Mouse (Mus musculus): ENCODE measurements around the gene Cklf.
"Not testable (repeated sequence)": the region's sequence is repeated elsewhere in the genome, so short reads cannot be mapped to it uniquely, and the experiment has no call there.

The Cklf gene

DNA sequence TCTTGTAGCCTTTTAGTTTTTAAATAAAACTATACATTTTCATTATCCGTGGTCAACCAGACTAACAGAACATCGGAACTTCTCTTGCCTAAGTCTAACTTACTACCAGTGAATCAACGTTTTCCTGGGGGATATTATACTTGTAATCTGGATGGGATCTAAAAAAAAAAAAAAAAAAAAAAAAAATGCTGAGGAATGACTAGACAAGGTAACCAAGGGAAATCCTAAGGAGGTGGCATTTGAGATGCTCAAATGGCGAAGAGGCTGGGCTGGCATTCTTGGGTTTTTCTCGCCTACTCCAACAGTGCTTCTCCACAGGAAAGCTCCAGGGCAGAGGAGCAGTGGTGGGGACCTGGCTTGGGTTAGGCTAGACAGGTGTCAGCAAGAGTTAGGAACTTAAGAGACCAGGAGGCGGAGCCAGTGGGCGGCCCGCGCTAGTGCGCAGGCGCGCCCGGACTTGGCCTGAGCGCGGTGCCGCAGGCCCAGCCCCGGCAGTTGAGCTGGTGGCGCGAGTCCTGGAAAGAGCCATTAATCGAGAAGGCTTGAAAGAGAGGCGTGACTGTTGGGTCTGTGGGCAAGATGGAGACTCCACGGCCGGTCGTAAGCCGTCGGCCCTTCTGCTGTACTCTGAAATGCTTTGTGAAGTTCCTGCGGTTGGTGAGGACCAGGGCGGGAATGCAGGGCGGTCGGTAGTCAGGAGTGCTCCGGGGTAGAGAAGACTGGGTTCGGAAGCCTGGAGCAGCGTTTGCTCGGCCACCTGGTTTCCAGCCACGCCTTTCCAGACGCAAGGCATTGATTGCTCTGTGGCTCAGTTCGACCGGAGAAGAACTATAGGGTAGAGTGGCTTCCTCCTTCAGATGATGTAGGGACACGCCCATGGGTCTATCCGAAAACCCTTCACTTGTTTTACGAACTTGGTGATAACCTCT lies at the start of gene Cklf:
TSS of gene Cklf (plus strand) at position 423 of the 929 bp plus-strand sequence.
- peak; percentile 95 for DNase-seq

DNA sequence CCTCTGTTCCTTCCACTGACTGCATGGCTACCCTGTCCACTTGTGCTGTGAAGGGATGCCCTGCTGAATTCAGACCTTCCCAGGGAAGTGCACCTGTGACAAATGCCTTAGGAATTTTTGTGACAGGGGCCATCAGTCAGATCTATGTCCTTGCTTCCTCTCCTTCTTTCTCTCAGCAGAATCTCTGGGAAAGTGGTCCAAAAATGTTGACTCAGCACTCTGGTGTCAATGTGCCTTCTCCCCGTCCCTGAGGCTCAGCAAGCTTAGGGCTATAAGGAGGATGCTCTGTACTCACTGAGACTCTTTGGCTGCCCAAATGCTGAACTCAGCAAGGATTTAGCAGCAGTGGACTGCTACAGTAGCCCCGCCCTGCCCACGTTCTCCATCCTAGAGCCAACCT lies 49.0 kb upstream of the Cklf start:
- no peak for DNase-seq

DNA sequence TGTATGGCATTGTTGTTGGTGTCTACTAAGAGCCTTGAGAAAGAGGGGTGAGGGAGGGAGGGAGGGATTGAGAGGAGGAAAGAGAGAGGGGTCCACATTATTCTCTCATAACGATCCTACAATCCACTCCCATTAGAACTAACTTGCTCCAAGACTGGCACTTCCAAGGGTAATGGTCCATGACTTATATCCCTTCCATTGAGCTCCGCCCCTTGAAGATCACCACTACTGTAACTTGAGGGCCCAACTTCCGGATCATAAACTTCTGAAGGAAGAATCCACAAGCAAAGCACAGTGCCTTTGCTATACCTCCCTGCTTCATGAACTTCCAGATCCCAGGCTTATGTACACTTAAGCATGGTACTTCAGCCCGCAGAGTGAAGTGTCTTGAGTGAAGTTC lies 48.3 kb upstream of the Cklf start:
- no peak for DNase-seq

DNA sequence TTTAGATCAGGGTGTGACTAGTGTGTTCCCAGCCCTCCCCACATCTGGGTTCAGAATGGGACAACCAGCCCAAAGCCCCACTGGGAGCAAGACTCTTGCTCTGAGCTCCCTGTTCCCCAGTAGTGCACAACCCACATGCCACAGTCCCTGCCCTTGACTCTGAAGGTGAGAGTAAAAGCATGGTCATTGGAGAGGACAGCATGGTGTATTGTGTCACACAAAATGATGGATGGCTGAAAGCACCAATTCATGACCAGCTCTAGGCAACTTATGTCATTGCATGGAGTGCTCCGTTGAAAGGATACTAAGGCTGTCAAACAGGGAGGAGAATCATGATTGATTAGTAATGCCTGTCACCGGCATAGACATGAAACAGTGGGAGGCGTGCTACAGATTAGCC lies 45.4 kb upstream of the Cklf start:
- no peak for DNase-seq

DNA sequence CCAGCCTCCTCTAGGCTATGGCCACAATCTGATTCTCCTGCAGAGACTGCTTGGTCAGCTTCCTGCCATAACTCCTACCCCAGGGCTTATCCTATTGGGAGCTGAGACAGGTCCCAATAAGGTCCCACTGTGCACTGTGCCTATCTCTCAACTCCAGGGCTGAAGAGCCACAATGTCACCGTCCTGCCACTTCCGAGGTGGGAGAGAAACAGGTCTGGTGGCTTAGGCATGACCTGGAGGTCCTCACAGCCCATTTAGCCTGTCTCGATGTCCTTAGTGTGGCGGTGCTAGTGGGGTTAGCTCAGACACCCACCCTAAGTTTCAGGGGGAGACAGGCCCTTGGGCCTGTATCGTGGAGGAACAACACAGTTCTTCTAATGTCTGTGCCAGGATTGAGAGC lies 33.1 kb upstream of the Cklf start:
- DNase-seq: no peak

DNA sequence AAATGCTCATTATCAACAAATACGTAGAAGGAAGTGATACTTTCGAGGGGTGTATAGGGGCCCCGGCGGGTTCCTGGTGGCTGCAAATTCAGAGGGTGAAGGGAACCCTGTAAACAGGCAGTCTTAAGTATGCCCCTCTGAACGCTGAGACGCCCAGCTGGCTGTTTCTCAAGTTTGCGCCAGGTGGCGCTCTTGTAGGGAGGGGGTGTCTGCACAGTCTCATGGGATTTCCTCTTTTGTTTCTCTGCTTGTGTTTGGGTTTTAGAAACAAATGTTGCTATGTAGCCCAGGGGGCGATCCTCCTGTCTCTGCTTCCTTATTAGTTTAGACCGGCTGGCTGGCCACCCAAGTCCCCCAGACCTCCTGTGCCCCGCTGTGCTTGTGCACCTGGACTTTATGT lies 31.6 kb upstream of the Cklf start:
- peak; percentile 67 for DNase-seq

DNA sequence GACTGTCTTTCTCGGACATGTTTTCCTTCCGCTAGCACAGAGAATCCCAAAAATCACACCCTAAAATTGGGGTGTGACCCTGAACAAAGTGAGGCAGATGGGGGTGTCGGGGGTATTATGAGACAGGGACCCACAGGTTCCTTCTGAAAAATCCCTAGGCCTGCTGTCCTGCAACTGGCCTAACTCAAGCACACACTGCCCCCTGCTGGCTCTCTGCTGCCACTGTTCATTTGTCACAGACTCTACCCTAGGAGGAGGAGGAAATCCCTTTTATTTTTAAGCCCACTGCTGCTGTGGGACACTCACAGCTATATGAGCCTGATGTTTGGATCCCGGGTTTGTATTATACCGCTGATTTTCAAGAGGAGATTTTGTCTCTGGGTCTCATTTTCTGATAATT lies 30.9 kb upstream of the Cklf start:
- DNase-seq: peak; percentile 83

DNA sequence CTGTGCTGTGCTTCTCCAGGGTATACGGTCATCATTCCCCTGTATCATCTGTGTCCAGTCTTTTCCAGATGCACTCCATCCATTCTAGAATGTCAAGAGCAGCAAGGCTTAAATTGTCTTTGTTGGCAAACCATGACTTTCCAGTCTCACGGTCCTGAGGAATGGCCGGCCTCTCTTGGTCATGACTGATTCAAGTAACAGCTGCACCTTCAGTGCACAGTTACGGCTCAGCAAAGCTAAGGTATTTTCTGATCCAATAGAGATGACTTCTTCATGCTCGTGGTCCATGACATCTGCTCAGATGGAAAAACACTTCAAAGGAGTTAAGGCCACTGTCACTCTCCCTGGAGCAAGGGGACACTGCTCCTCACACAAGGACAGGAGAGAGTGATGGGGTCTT lies 23.6 kb upstream of the Cklf start:
- no peak for DNase-seq

DNA sequence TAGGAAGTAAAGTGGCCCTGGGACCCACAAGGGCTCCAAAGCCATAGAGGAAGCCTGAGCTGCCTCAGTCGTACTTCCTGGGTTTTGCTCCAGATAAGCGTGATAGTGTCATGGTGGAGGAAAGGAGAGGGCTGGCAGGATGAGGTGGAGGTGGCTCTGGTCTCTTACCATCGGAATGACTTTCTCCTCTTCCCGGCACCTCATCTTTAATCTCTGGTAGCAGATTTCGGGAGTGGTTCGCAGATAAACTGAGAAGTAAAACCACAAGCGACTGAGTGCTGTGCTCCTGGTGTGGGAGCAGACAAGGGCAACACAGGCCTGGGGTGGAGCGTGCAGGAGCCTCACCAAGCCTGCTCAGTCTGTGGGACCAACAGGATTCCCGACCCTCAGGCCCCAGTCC lies 20.3 kb upstream of the Cklf start:
- DNase-seq: no peak

DNA sequence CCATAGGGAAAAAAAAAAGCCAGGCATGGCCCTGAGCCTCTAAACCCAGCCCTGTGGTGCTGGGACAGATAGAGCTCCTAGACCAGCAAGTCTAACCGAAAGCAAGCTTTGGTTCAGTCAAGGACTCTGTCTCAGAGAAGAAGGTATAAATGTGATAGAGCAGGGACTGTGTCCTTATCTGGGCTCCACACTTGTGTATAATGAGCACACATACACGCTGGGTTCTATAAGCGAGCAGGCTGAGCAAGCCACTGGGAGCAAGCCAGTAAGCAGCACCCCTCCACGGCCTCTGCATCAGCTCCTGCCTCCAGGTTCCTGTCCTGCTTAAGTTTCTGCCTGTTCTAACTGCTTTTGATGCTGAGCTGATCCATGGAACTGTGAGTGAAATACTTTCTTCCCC lies 18.6 kb upstream of the Cklf start:
- DNase-seq: no peak

DNA sequence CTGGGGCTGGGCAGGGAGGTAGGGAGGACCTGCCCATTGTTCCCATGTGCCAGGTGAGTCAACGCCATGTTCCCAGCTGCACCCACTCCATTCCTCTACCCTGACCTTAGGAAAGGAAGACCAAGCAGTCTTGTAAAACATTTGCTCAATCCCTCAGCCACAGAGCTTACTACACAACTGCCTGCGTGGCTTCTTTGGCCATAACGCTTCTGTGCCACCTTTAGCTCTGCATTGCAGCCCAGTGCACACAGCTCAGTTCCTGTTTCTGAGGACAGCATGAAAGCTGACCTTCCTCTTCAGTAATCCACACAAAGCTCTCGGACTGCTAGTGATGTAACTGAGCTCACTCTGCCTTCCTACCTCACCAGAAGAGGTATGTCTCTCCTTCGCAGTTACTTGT lies 17.7 kb upstream of the Cklf start:
- DNase-seq: no peak

DNA sequence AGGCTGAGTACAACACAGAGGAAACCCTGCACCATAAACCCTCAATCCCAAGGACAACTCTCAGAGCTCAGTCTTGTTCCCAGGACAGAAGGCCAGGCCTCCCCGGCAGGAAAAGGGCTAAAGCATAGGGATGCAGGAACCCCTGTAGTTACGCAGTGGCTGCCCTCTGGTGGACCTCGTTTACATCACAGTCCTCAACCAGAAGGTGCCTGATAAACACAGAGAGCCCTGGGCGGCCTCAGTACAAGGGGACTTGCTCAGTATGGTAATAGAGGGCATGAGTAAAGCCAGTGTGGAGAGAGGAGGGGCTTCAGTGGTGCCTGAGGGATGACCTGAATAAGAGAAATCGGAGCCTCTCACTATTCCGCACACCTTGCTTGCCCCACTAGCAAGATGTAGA lies 16.1 kb upstream of the Cklf start:
- peak; percentile 56 for DNase-seq

DNA sequence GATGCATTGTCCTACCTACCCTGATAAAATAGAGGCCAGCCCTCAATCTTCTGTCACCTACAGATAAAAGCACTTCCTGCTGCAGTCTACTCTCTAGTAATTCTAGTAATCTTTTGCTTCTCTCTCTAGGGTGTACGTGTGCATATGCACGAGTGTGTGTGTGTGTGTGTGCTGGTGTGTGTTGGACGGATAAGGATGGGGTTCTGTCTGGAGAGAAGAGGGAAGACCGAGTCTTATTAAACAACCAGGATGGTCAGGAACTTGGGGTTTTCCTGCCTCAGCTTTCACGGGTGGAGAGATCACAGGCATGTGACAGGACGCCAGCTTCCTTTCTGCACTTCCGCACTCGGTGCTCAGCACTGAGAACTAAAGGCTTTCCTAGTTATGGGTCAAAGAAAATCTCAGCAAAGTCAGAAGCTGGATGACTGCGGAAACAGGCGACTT lies 11.2 kb upstream of the Cklf start:
- DNase-seq: no peak

DNA sequence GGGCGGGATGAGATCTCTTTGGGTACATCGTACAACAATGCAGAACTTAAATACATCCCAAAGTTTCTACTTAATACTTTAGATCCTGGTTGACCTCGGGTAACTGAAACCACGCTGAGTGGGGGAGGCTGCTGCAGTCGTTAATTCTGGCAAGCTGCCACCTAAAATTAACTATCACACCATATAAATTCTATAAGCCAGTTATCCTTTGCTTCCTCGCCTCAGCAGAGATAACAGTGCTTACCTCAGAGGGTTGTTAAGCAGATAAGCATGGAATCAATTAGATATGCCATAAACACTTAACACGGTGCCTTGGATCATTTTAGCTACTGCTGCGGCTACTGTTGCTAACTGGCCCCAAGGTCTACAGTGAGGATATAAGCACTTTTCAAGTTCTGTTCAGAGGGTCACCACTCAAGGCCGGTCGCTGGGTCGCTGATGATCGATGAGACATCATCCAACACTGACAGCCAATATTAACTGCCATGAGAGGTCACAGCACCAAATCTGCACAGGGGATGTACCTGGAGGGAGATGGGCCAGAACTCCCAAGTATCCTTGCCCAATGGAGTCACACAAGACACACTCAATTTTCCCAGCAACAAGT lies 8.5 kb upstream of the Cklf start:
- no peak for DNase-seq

DNA sequence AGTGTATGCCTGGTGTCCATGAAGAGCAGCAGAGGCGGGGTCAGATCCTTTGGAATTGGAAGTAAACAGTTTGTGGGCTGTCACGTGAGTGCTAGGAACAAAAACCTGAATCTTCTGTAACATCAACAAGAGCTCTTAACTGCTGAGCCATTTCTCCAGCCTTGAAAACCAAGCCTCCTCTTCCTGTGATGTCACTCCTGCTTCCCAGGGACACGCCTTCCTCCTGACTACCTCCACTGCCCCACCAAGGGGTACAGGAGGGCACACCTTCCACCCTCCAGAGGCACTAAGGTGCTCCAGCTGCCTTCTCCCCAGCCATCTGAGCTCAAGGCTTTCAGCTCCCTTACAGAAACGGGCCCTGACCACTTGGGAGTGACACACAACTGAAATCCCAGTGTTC lies 4.0 kb upstream of the Cklf start:
- DNase-seq: no peak

DNA sequence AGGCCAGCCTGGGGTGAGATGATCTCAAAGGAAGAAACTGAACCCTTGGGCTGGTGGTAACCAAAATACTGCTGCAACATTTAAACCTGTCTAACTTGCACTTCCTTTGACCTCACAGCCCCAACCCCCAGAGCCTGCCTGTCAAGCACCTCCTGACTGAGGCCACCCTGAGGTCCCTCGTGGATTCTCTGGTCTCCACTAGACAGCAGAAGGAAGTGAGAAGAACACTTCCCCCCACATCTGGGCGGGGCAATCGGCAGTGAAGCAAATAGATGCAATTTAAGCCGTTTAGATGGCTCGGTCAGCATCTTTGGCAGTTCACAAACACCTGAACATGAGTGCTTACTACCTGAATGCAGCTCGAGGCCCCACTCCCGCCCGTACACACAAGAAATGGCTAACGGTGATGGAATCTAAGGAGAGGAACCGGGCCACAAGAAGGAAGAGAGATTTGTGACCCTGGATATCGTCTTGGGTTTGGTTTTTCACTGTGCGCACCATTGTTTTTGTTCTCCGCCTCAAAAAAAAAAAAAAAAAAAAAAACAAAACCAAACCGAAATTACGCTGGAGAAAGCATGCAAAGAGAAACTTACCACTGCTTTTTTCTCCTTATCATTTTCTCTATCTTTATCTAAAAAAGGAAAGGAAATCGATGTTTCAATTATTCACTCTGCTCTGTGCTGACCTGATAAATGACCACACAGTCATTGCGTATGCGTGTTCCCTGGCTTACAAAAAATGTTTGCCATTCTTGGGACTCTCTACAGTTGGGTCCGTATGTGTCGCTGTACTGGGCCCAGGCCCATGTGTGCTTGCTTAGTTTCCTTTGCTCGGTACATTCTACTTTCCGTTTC lies 3.4 kb upstream of the Cklf start:
- no peak for DNase-seq

DNA sequence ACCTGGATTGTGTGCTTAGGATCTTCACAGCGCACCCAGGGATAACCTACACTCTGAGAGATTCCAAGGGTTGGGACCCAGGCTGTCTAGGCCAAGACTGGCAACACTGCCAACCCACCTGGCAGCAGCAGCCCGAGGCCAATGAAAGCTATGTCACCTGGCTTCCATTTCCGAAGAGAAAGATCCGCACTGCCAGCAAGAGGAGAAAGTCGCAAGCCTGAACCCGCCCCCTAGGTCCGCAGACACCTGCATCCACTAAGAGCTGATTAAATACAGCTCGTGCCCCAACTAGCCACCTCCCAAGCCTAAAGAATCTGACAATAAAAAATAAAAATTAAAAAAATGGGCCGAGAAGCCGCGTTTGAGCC lies 2.8 kb upstream of the Cklf start:
- no peak for DNase-seq

DNA sequence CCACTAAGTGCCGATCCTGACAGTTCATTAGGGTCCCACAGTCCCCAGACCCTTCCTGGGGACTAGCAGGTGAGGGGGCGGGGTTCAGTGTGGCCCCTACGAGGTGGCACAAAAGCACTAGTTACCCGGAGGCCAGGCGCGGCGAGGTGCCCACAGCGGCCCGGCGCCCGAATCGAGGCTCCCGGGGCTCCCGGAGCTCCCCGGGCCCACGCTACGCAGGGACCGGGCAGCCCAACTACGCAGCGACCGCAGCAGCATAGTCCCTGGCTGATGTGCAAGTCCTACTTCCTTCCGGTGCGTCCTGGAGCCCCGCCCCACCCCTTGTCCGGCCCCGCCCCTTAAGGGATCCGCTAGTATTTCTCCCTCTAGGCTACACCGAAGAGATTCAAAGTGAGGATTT lies 2.4 kb upstream of the Cklf start, which contains the start of gene Tk2:
TSS of gene Tk2 (minus strand) at position 283 of the 400 bp plus-strand sequence.
- peak; percentile 90 for DNase-seq

DNA sequence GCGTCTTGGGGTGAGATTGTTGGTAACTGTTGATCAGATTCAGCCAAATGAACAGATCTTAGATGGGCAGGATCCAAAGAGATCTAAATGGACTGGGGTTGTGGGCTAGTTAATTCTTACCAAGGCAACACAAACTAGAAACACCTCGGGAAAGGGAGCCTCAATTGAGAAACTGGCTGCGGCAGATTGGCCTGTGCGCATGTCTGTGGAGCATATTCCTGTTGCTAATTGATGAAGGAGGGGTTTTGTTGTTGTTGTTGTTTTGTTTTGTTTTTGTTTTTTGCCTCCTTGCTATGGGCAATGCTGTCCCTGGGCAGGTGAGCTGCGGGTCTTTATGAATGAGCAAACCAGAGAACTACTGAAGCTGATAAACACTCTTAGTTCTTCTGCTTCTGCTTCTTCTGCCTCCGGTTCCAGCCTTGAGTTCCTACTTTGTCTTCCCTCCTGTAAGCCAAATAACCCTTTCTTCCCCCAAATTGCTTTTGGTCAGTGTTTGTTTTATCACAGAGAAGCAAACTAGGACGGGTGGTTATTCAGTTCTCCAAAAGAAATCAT lies 1.1 kb upstream of the Cklf start:
- DNase-seq: no peak

DNA sequence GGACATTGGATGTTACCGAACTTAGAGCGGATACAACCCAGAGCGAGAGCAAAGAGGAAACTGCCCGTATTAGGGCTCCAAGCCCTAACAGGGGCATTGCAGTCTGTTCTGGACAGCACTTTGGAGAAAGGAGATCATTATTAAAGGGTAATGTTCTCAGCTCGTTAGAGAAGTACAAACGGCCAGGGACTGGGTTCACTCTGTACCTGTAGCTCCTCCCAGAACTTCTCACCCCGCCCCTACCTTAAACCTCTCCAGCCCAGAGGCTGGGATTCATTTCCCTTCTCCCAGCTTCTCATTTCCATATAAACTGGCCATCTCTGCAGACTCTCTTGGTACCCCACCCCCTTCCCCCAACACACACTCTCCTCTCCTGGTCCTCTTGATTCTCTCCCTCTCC lies 800 bp downstream of the Cklf start:
- peak; percentile 39 for DNase-seq

DNA sequence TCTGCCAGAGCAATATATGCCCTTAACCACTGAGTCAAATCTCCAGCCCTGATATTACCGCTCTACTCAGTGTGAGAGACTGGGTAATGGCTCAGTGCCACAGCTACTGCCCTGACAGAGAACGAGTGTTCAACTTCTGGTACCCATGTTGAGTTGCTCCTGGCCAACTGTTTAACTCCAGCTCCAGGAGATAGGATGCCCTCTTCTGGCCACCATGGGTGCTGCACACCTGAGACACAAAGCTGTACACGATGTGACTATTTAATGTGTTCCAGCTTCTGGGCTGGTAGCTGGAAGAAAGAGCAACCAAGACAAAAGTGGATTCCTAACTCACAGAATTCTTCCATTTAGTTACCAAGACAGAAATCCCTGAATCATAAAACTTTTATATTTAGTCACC lies 2.4 kb downstream of the Cklf start:
- peak; percentile 6 for DNase-seq

DNA sequence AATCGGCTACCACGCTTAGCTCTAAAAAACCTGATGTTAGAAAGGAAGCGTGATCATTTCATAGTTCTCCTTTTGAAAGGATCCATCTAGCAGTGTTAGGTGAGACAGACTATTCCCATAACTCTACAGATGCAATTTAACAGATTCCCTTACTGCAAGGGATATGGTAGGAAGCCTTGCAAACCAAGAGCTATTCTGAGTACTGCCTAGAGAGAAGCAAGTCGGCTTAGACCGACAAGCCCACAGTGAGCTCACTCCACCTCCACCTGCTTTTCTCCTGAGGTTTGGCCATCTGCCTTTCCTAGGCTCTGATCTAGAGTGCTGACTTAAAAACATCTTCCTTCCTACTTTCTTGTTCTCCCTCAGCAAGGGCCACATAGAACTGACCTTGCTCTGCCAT lies 11.1 kb downstream of the Cklf start:
- DNase-seq: not testable (repeated sequence)

DNA sequence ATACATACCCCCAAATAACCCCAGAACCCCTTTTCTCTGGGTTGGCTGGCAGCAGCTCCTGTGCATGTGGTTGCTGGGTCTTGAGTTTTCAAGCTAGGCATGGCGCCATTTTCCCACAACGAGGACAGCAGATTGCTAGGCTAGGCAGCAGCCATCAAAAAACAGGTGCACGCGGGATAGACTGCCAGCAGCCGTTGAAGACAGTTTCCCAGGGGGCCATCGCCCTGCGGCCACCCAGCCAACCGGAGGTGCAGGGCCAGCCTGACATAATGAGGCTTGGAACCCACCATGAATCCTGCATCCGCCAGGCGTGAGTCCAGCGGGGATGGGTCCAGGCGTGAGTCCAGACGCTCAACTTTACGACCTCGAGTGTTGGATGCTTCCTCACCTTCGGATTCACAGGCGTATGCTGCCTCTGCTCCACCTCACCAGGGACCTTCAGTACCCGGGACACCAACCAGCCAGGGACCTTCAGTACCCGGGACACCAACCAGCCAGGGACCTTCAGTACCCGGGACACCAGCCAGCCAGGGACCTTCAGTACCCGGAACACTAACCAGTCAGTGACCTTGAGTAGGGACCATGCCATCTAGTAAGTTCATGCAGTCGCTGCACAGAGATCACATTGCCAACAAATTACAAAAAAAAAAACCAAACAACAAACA lies 13.7 kb downstream of the Cklf start:
- DNase-seq: not testable (repeated sequence)
